Mouse (Mus musculus) forebrain, embryonic 15.5 days (tissue): ENCODE results near the gene Gpr107. TPM values are rescaled to one million over a fixed set of nuclear protein-coding genes. Genes with fewer than 3 reads are reported as not detected.

Experiments used
- ATAC-seq: fragments of 200-750 bp; cut with Nextera tagmentation; replicated peaks from 2 replicates; pipeline ENCODE4 v1.8.0; 2017; ENCODE audit warnings: mild to moderate bottlenecking, moderate TSS enrichment, moderate library complexity
- H3K27ac ChIP-seq: fragments of 300-500 bp; sonication (generic); replicated peaks from 2 replicates; pipeline ENCODE4 v1.5.1; 2015; ENCODE audit warnings: mild to moderate bottlenecking, inconsistent platforms
- H3K27me3 ChIP-seq: fragments of 300-500 bp; sonication (generic); 2 replicates; pipeline ENCODE4 v1.6.1; 2015; ENCODE audit warnings: inconsistent platforms
- H3K36me3 ChIP-seq: fragments of 300-500 bp; sonication (generic); 2 replicates; pipeline ENCODE4 v1.6.1; 2015; ENCODE audit warnings: mild to moderate bottlenecking, inconsistent platforms
- H3K4me1 ChIP-seq: fragments of 300-500 bp; sonication (generic); 2 replicates; pipeline ENCODE4 v1.6.1; 2015; ENCODE audit warnings: inconsistent platforms
- H3K4me2 ChIP-seq: fragments of 300-500 bp; sonication (generic); replicated peaks from 2 replicates; pipeline ENCODE4 v1.6.1; 2015; ENCODE audit warnings: mild to moderate bottlenecking, inconsistent platforms
- H3K4me3 ChIP-seq: fragments of 300-500 bp; sonication (generic); 2 replicates; pipeline ENCODE4 v1.5.1; 2015; ENCODE audit warnings: mild to moderate bottlenecking, inconsistent platforms
- H3K9ac ChIP-seq: fragments of 300-500 bp; sonication (generic); replicated peaks from 2 replicates; pipeline ENCODE4 v1.6.1; 2015; ENCODE audit warnings: mild to moderate bottlenecking, inconsistent platforms
- H3K9me3 ChIP-seq: fragments of 300-500 bp; sonication (generic); 2 replicates; pipeline ENCODE4 v1.6.1; 2016; ENCODE audit warnings: inconsistent platforms
- WGBS: fragments of 180-500 bp; shearing (Covaris S2); methylation state at CpG from one replicate; pipeline ENCODE4 v1.1.7; 2015; ENCODE audit warnings: mixed read lengths; 5-methylcytosine and 5-hydroxymethylcytosine counted together
- polyA plus RNA-seq: library from polyadenylated mRNA; unstranded; fragments of >200 nt; fragmentation: Nextera tagmentation; extraction: Ambion mirVana; gene quantifications from 2 replicates; pipeline ENCODE4 v1.2.1, GENCODE M21; 2015

Gpr107 gene
- polyA plus RNA-seq, 1 experiment from 2014 or later, result 37.3 TPM

GRCm38 (mm10) chr2:31118211-31118610 is 33.9 kb upstream of the Gpr107 start:
- 84% methylated on average over 3 of the region's 3 CpGs for WGBS
- H3K4me2 ChIP-seq, result no peak overlapping the region
- no peak for ATAC-seq
- H3K4me3 ChIP-seq, result no peak overlapping the region
- H3K9ac ChIP-seq, result no peak overlapping the region
- no peaks in the 10 kb centered on the region for H3K36me3 ChIP-seq
- H3K27ac ChIP-seq, result no peak overlapping the region
- H3K9me3 ChIP-seq, result no peaks in the 10 kb centered on the region
- H3K27me3 ChIP-seq, result no peaks in the 10 kb centered on the region
- H3K4me1 ChIP-seq, result peaks cover 8% of the 10 kb centered on the region; the same call in 1 of the 2 replicates

- Histone ChIP-seq H3K36me3 (no peaks in the 10 kb centered on the region), H3K27ac (peak overlapping the region; percentile 63; the same call in 1 of the 2 replicates), H3K27me3 (no peaks in the 10 kb centered on the region), H3K9ac (no peak overlapping the region), H3K4me2 (no peak overlapping the region), H3K9me3 (no peaks in the 10 kb centered on the region), H3K4me3 (no peak overlapping the region), H3K4me1 (peaks cover 8% of the 10 kb centered on the region; the same call in 1 of the 2 replicates)
- WGBS, result 81% methylated on average over 10 of the region's 10 CpGs
- ATAC-seq, result no peak
These were observed 33.3 kb upstream of the Gpr107 start for GRCm38 (mm10) chr2:31118639-31119380.

GRCm38 (mm10) chr2:31119795-31120194 is 32.3 kb upstream of the Gpr107 start:
- H3K27ac ChIP-seq, result peak overlapping the region; percentile 63
- H3K9me3 ChIP-seq, result no peaks in the 10 kb centered on the region
- H3K4me3 ChIP-seq, result no peak overlapping the region
- ATAC-seq, result peak; percentile 64; the same call in 1 of the 2 replicates
- WGBS, result 40% methylated on average over 13 of the region's 13 CpGs
- no peak overlapping the region for H3K9ac ChIP-seq
- H3K4me2 ChIP-seq, result no peak overlapping the region
- peaks cover 8% of the 10 kb centered on the region; the same call in 1 of the 2 replicates for H3K4me1 ChIP-seq
- no peaks in the 10 kb centered on the region for H3K36me3 ChIP-seq
- no peaks in the 10 kb centered on the region for H3K27me3 ChIP-seq

GRCm38 (mm10) chr2:31121131-31121693 is 30.9 kb upstream of the Gpr107 start:
- Histone ChIP-seq H3K36me3 (no peaks in the 10 kb centered on the region), H3K27me3 (no peaks in the 10 kb centered on the region), H3K9ac (no peak overlapping the region), H3K4me3 (no peak overlapping the region), H3K9me3 (no peaks in the 10 kb centered on the region), H3K27ac (no peak overlapping the region), H3K4me2 (no peak overlapping the region), H3K4me1 (peaks cover 8% of the 10 kb centered on the region; the same call in 1 of the 2 replicates)
- WGBS, result 83% methylated on average over 7 of the region's 7 CpGs
- ATAC-seq, result no peak

GRCm38 (mm10) chr2:31122806-31123205 is 29.3 kb upstream of the Gpr107 start:
- 90% methylated on average over 5 of the region's 5 CpGs for WGBS
- H3K36me3 ChIP-seq, result no peaks in the 10 kb centered on the region

GRCm38 (mm10) chr2:31123493-31123892 is 28.6 kb upstream of the Gpr107 start:
- Histone ChIP-seq H3K4me3 (no peak overlapping the region), H3K9me3 (no peaks in the 10 kb centered on the region), H3K9ac (no peak overlapping the region), H3K27ac (no peak overlapping the region), H3K36me3 (no peaks in the 10 kb centered on the region), H3K27me3 (no peaks in the 10 kb centered on the region), H3K4me2 (no peak overlapping the region), H3K4me1 (peaks cover 8% of the 10 kb centered on the region; the same call in 1 of the 2 replicates)
- ATAC-seq, result no peak
- WGBS, result 91% methylated on average over 5 of the region's 5 CpGs

More at GRCm38 (mm10) chr2:31122806-31123205, 29.3 kb upstream of the Gpr107 start:
- H3K27me3 ChIP-seq, result no peaks in the 10 kb centered on the region
- no peaks in the 10 kb centered on the region for H3K9me3 ChIP-seq
- no peak overlapping the region for H3K9ac ChIP-seq
- no peak for ATAC-seq
- H3K27ac ChIP-seq, result no peak overlapping the region
- no peak overlapping the region for H3K4me2 ChIP-seq
- peaks cover 8% of the 10 kb centered on the region; the same call in 1 of the 2 replicates for H3K4me1 ChIP-seq
- H3K4me3 ChIP-seq, result no peak overlapping the region

- H3K9ac ChIP-seq, result no peak overlapping the region
- peaks cover 4% of the 10 kb centered on the region; the same call in 1 of the 2 replicates for H3K4me1 ChIP-seq
- no peaks in the 10 kb centered on the region for H3K27me3 ChIP-seq
- H3K27ac ChIP-seq, result no peak overlapping the region
- H3K9me3 ChIP-seq, result no peaks in the 10 kb centered on the region
- WGBS, result 84% methylated on average over 2 of the region's 2 CpGs
- no peak overlapping the region for H3K4me2 ChIP-seq
- no peak for ATAC-seq
- no peak overlapping the region for H3K4me3 ChIP-seq
- H3K36me3 ChIP-seq, result no peaks in the 10 kb centered on the region
These were observed 27.4 kb upstream of the Gpr107 start for GRCm38 (mm10) chr2:31124694-31125093.

GRCm38 (mm10) chr2:31125156-31125555 is 27.0 kb upstream of the Gpr107 start:
- Histone ChIP-seq H3K4me3 (no peak overlapping the region), H3K9me3 (no peaks in the 10 kb centered on the region), H3K4me2 (no peak overlapping the region), H3K27me3 (no peaks in the 10 kb centered on the region), H3K4me1 (no peaks in the 10 kb centered on the region), H3K9ac (no peak overlapping the region), H3K27ac (no peak overlapping the region), H3K36me3 (no peaks in the 10 kb centered on the region)
- no peak for ATAC-seq
- WGBS, result 89% methylated on average over 7 of the region's 7 CpGs

- Histone ChIP-seq H3K9ac (no peak overlapping the region), H3K36me3 (no peaks in the 10 kb centered on the region), H3K27me3 (no peaks in the 10 kb centered on the region), H3K9me3 (no peaks in the 10 kb centered on the region), H3K4me2 (no peak overlapping the region), H3K4me1 (no peaks in the 10 kb centered on the region), H3K27ac (no peak overlapping the region), H3K4me3 (no peak overlapping the region)
- WGBS, result 86% methylated on average over 9 of the region's 9 CpGs
- ATAC-seq, result no peak
These were observed 26.1 kb upstream of the Gpr107 start for GRCm38 (mm10) chr2:31126048-31126447.

GRCm38 (mm10) chr2:31127219-31127618 is 24.9 kb upstream of the Gpr107 start:
- no peaks in the 10 kb centered on the region for H3K4me1 ChIP-seq

GRCm38 (mm10) chr2:31127899-31128298 is 24.2 kb upstream of the Gpr107 start:
- H3K4me1 ChIP-seq, result no peaks in the 10 kb centered on the region
- no peak overlapping the region for H3K4me3 ChIP-seq
- H3K27me3 ChIP-seq, result no peaks in the 10 kb centered on the region
- H3K9ac ChIP-seq, result no peak overlapping the region
- H3K27ac ChIP-seq, result no peak overlapping the region
- WGBS, result 72% methylated on average over 4 of the region's 4 CpGs
- ATAC-seq, result no peak
- no peaks in the 10 kb centered on the region for H3K9me3 ChIP-seq
- no peak overlapping the region for H3K4me2 ChIP-seq
- no peaks in the 10 kb centered on the region for H3K36me3 ChIP-seq

More at GRCm38 (mm10) chr2:31127219-31127618, 24.9 kb upstream of the Gpr107 start:
- 70% methylated on average over 7 of the region's 7 CpGs for WGBS
- no peaks in the 10 kb centered on the region for H3K36me3 ChIP-seq
- H3K27me3 ChIP-seq, result no peaks in the 10 kb centered on the region
- no peak overlapping the region for H3K27ac ChIP-seq
- H3K4me2 ChIP-seq, result no peak overlapping the region
- no peak overlapping the region for H3K9ac ChIP-seq
- no peaks in the 10 kb centered on the region for H3K9me3 ChIP-seq
- H3K4me3 ChIP-seq, result no peak overlapping the region
- ATAC-seq, result no peak

GRCm38 (mm10) chr2:31129742-31130518 is 22.2 kb upstream of the Gpr107 start:
- H3K9me3 ChIP-seq, result no peaks in the 10 kb centered on the region
- H3K36me3 ChIP-seq, result no peaks in the 10 kb centered on the region
- ATAC-seq, result no peak
- no peak overlapping the region for H3K9ac ChIP-seq
- no peak overlapping the region for H3K27ac ChIP-seq
- no peaks in the 10 kb centered on the region for H3K27me3 ChIP-seq
- no peak overlapping the region for H3K4me2 ChIP-seq
- no peak overlapping the region for H3K4me3 ChIP-seq
- H3K4me1 ChIP-seq, result no peaks in the 10 kb centered on the region
- WGBS, result 89% methylated on average over 14 of the region's 14 CpGs
